Comparison of ENCODE assay signal across 20 mouse cellular contexts in genomic region chr6:117800824-117801223, GRCm38 (mm10). TPM values are rescaled to one million over a fixed set of nuclear protein-coding genes. Genes with fewer than 3 reads are reported as not detected.
DNase-seq lines count a peak whose midpoint lies in the region.
"Had no signal": no experiment of that assay in that cellular context is flagged by ENCODE, and none has a peak within 500 bp of the region (broad histone marks: within the 10 kb centered on the region; RNA-seq: fewer than 3 reads in every experiment).

No protein-coding gene starts in this region.

- DNase-seq in frontal cortex, adult 2 months (ENCODE audit: extremely low spot score in 1 of 2, low spot score in 1 of 2) = peak; percentile 38 to 75
- DNase-seq in frontal cortex, postnatal 14 days (ENCODE audit: low spot score in 2 of 2) = no peak
- peak; percentile 9 for DNase-seq in layer of hippocampus, adult 9-11 months
- no peak for DNase-seq in layer of hippocampus, postnatal 25 days (ENCODE audit: extremely low spot score in 1 of 2, low spot score in 1 of 2)
- peak; percentile 62 for DNase-seq in right cerebral cortex, adult 18-20 months
- DNase-seq in right cerebral cortex, postnatal 10 days (ENCODE audit: low spot score in 2 of 2) = no peak
- DNase-seq in telencephalon, adult 2 months (ENCODE audit: low read depth, low spot score) = peak; percentile 79
- no peak for DNase-seq in spleen, adult 18-20 months
- DNase-seq: adrenal gland, postnatal 14 days; cerebellum, adult 11-12 months; cerebellum, adult 9-11 months; gastrocnemius, postnatal 14 days; kidney, adult 2 months; kidney, postnatal 36 days; layer of hippocampus, postnatal 36 days; lung, embryonic 14.5 days; lung, postnatal 14 days; right cerebral cortex, postnatal 25 days; thymus, adult 18-20 months; thymus, postnatal 25 days had no signal

RNA-seq across cellular contexts. Expression of gene Zfp637, which starts 40.2 kb away (rescaled TPM):
- polyA plus RNA-seq in frontal cortex, adult 2 months (2012; rRNA removed) = 62.5 and 63.4 TPM in 2 replicates
- total RNA-seq in layer of hippocampus, postnatal 25 days (2021) = 10 to 100 TPM; 48.0 to 50.8 TPM

Comparison
In these comparisons a context has a peak if more than half of its experiments do, and no peak if none do; other contexts are left out.
1. DNase-seq: peak in frontal cortex, adult 2 months (2 of 2), layer of hippocampus, adult 9-11 months (single experiment), right cerebral cortex, adult 18-20 months (single experiment) and telencephalon, adult 2 months (single experiment); none in frontal cortex, postnatal 14 days (0 of 2), layer of hippocampus, postnatal 25 days (0 of 2), right cerebral cortex, postnatal 10 days (0 of 2) and spleen, adult 18-20 months (0 of 2).